Mouse (Mus musculus): Measurements from ENCODE around the gene C330007P06Rik.

- no peak for TF ChIP-seq CTCF (IDR thresholded peaks at IDR 0.05; ENCODE audit: low read depth)
- no peak for TF ChIP-seq EP300 (IDR thresholded peaks at IDR 0.05; ENCODE audit: low read depth)
Measured at GRCm38 (mm10) chrX:36901655-36902054, 27.7 kb upstream of the C330007P06Rik start.

Measured in liver, postnatal 0 days (tissue).